Mouse (Mus musculus): ENCODE data around the gene Gm13698. TPM values are rescaled to one million over a fixed set of nuclear protein-coding genes. Genes with fewer than 3 reads are reported as not detected.
"Not testable (repeated sequence)": the region's sequence is repeated elsewhere in the genome, so short reads cannot be mapped to it uniquely, and the experiment has no call there.

The Gm13698 gene
- polyA plus RNA-seq, 1 experiment from 2014 or later = not detected

DNA sequence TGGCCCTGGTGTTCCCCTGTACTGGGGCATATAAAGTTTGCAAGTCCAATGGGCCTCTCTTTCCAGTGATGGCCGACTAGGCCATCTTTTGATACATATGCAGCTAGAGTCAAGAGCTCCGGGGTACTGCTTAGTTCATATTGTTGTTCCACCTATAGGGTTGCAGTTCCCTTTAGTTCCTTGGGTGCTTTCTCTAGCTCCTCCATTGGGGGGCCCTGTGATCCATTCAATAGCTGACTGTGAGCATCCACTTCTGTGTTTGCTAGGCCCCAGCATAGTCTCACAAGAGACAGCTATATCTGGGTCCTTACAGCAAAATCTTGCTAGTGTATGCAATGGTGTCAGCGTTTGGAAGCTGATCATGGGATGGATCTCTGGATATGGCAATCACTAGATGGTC is 39.0 kb downstream of the Gm13698 start:
- H3K9me3 ChIP-seq; H3K4me3 ChIP-seq; H3K27ac ChIP-seq; H3K9ac ChIP-seq; H3K4me2 ChIP-seq; ATAC-seq (replicated peaks); H3K36me3 ChIP-seq (replicated peaks); H3K4me1 ChIP-seq; H3K27me3 ChIP-seq (replicated peaks): not testable (repeated sequence)
- 94% methylated on average over 2 of the region's 3 CpGs for WGBS

Other genes starting within 250 kb of the Gm13698 start
- gene Itgav, start 231.3 kb upstream of the Gm13698 start, polyA plus RNA-seq (2015; fragmentation: Nextera tagmentation; extraction: Ambion mirVana) = 16.1 and 16.9 TPM in 2 replicates
- 75.9 and 82.2 TPM in 2 replicates for gene Fam171b, start 143.1 kb upstream of the Gm13698 start, polyA plus RNA-seq (2015; fragmentation: Nextera tagmentation; extraction: Ambion mirVana)
- not detected in 2 replicates for gene Zswim2, start 14.5 kb upstream of the Gm13698 start, polyA plus RNA-seq (2015; fragmentation: Nextera tagmentation; extraction: Ambion mirVana)
- not detected in 2 replicates for gene Gm13693, start 5.8 kb downstream of the Gm13698 start, polyA plus RNA-seq (2015; fragmentation: Nextera tagmentation; extraction: Ambion mirVana)
- not detected in 2 replicates for gene Gm13695, start 11.6 kb downstream of the Gm13698 start, polyA plus RNA-seq (2015; fragmentation: Nextera tagmentation; extraction: Ambion mirVana)
- not detected in 2 replicates for gene Gm13696, start 17.4 kb downstream of the Gm13698 start, polyA plus RNA-seq (2015; fragmentation: Nextera tagmentation; extraction: Ambion mirVana)
- not detected in 2 replicates for gene Gm13694, start 23.2 kb downstream of the Gm13698 start, polyA plus RNA-seq (2015; fragmentation: Nextera tagmentation; extraction: Ambion mirVana)
- gene Gm13697, start 29.1 kb downstream of the Gm13698 start, polyA plus RNA-seq (2015; fragmentation: Nextera tagmentation; extraction: Ambion mirVana) = not detected in 2 replicates
- gene Gm13691, start 34.9 kb downstream of the Gm13698 start, polyA plus RNA-seq (2015; fragmentation: Nextera tagmentation; extraction: Ambion mirVana) = not detected in 2 replicates

Data from midbrain, embryonic 15.5 days (tissue).